Mouse (Mus musculus): Measurements from ENCODE around the gene Armh1.

Armh1 gene

DNA sequence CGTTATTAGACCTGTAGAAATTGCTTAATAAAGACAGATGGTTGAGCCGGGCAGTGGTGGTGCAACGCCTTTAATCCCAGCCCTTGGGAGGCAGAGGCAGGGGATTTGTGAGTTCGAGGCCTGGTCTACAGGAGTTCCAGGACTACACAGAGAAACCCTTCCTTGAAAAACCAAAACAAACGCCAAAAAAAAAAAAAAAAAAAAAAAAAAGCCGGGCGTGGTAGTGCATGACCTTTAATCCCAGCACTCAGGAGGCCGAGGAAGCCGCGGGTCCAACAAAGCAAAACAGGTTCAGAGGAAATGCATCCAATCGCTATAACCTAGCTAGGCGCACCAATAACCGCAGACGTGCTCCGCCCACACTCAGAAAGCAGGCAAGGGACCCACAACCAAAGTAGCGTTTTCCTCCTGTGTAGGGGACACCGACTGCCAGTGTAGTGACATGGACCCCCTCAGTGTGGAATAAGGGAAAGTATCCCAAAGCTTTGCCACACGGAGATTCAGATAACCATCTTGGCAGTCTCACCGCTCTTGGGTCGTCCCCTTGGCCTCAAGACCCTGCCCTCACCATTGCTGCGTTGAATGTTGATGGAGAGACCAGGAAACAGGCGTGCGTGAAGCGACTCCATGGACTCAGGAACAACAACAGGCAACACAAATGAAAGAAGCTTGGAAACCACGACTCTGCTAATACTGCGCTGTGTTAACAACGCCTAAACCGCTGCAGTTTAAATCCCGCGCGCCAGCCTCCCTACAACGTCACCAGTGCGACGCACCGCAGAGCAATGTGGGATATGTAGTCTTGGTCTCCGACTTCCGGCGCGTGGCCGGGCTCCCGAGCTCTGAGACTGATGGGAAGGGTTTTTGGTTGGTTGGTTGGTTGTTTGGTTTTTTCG is 69.8 kb downstream of the Armh1 start, which contains the start of gene Kif2c:
TSS of gene Kif2c (minus strand) at position 777 of the 896 bp plus-strand sequence.
- POLR2A ChIA-PET: interaction anchor here (0.6 to 69.0 kb wide), 87 partner anchors 7 to 1438 kb away, joined by 3 to 3713 read pairs (median 5); partner anchors contain the start of genes Btbd19 (in 3 of the 4), Plk3 (in 3 of the 4), Rps8 (in 3 of the 4) and Armh1 (in 2 of the 4)

DNA sequence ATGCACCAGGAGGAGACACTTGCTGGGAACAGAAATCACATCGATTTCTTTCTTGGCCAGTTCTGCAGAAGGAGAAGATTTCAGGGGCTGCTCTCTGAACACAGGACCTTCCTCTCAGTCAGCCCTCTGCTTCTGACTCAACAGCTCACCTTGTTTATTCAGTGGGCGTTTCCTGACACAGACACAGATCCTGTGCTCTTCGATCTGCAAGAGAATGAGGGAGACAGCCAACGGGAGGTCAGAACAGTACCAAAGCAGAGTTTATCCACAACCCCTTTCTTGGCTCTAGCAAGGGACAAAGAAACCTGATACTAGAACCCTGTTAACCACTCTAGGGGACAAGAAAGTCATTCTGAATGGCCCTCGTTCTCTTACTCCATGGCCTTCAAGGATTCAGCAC is 82.0 kb downstream of the Armh1 start:
- CTCF ChIA-PET: interaction anchor here in 3 of 4 experiments (0.9 to 1.6 kb wide), 8 partner anchors 9 to 167 kb away, joined by 3 to 11 read pairs (median 4); partner anchors contain the start of genes Kif2c (in 1 of the 3) and Rps8 (in 1 of the 3)

More for the DNA sequence above, 69.8 kb downstream of the Armh1 start, which contains the start of gene Kif2c:
- CTCF ChIA-PET: interaction anchor here in 3 of 4 experiments (0.5 to 2.2 kb wide), 15 partner anchors 12 to 1039 kb away, joined by 3 to 18 read pairs (median 3); no protein-coding TSS in a partner anchor

More for the DNA sequence above, 82.0 kb downstream of the Armh1 start:
- POLR2A ChIA-PET: interaction anchor here (0.6 to 69.0 kb wide), 47 partner anchors 8 to 539 kb away, joined by 3 to 3713 read pairs (median 5); partner anchors contain the start of genes Kif2c (in 4 of the 4), Rps8 (in 4 of the 4), Btbd19 (in 2 of the 4) and Plk3 (in 2 of the 4)
